Mouse (Mus musculus) bone marrow, adult 2 months (tissue): Measurements from ENCODE around the gene Fam98c. TPM values are rescaled to one million over a fixed set of nuclear protein-coding genes. Genes with fewer than 3 reads are reported as not detected.
A peak's percentile ranks its signal among the peaks of the same experiment; 100 is the strongest.

Source experiments
- H3K27ac ChIP-seq: fragments of 200-500 bp; 2 replicates; pipeline ENCODE4 v1.5.1; 2012; ENCODE audit warnings: low read depth, mild to moderate bottlenecking, control low read depth, inconsistent platforms, low read length; ENCODE audit not compliant: control insufficient read depth, poor library complexity, insufficient read depth
- H3K4me1 ChIP-seq: fragments of 200-500 bp; 2 replicates; pipeline ENCODE4 v1.6.1; 2011; ENCODE audit warnings: low read length; ENCODE audit not compliant: control insufficient read depth, insufficient read depth
- H3K4me3 ChIP-seq: fragments of 200-500 bp; replicated peaks from 2 replicates; pipeline ENCODE3; 2011; ENCODE audit warnings: mild to moderate bottlenecking, low read depth, low read length, control low read depth; ENCODE audit not compliant: control insufficient read depth
- CTCF ChIP-seq: fragments of 200-500 bp; IDR thresholded peaks from 2 replicates; pipeline ENCODE4 v1.5.1; 2011; ENCODE audit warnings: low read length, control low read depth; ENCODE audit not compliant: control insufficient read depth, insufficient read depth
- POLR2A ChIP-seq: fragments of 200-500 bp; IDR thresholded peaks from 2 replicates; pipeline ENCODE4 v1.6.1; 2011; ENCODE audit warnings: low read depth, mild to moderate bottlenecking, control low read depth, low read length, borderline replicate concordance; ENCODE audit not compliant: control insufficient read depth
- WGBS: fragments of 180-500 bp; shearing (Covaris S2); methylation state at CpG from one replicate; pipeline ENCODE4 v1.1.7; 2018; 5-methylcytosine and 5-hydroxymethylcytosine counted together
- polyA plus RNA-seq: library from polyadenylated mRNA; stranded (reverse); fragments of >200 nt; gene quantifications from 2 replicates; pipeline ENCODE4 v1.2.4, GENCODE M21; 2011; ENCODE audit warnings: low replicate concordance; ENCODE audit not compliant: missing spikeins, insufficient read depth, insufficient read length

Fam98c gene
- polyA plus RNA-seq, 1 experiment: 56.8 TPM

DNA sequence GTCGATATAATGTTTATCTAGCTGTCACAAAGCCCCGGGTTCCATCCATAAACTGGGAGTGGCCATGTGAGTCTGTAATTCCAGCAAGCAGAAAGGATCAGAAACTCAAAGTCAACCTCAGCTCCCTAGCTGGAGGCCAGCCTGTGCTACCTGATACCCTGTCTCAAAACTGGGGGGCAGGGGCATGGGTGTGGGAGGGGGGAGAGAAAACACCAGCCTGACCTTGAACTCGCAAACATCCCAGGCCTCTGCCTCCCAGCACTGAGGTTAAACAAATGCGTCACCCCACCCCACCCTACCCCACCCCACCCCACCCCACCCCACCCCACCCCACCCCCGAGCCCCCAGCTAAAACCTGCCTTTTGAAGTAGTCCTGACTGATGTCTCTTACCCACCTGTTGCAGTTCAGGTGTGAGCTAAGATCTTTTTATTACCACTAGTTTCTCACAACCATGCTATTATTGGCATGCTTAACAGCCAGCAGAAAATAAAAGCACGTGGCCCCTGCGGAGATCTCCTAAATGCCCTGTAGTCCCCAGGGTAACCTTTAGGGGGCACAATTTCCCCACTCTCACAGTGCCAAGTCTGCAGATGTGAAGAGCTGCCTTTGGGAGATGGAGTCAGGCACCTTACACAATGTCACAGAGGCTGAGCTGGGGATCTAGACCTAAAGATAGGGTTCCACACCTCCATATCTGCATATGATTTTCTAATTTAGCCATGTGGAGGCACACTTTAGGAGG is 29.7 kb downstream of the Fam98c start:
- 15% methylated on average over 7 of the region's 7 CpGs for WGBS

DNA sequence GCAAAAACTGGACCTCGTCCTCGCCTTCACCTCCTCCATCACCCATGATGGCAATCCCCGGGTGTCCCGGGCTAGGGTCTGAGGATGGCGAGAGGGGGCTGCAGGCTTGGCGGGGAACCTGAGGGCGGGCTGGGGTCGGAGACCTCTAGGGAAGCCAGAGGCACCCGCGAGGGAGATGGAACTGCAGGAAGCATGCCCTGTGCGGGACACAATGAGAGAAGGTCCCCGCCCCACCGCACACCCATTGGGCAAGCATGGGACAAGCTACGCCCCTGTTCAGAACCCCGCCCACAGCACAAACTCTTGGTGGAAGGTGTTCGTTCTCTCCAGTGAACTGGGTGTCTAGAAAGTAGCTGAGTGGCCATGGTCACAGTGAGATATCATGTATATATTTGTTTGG is 31.1 kb downstream of the Fam98c start, which contains the start of gene Ryr1:
Ryr1 (minus strand) TSS at position 210 of the 400 bp plus-strand sequence.
- TF ChIP-seq POLR2A (no peak), CTCF (no peak)
- WGBS: under 1% methylated on average over 16 of the region's 16 CpGs

More for the DNA sequence above, 29.7 kb downstream of the Fam98c start:
- H3K27ac ChIP-seq: no peak overlapping the region
- H3K4me1 ChIP-seq: no peaks in the 10 kb centered on the region; the same call in none of the 2 replicates
- H3K4me3 ChIP-seq: no peak overlapping the region
- TF ChIP-seq CTCF (peak; percentile 76), POLR2A (no peak)

DNA sequence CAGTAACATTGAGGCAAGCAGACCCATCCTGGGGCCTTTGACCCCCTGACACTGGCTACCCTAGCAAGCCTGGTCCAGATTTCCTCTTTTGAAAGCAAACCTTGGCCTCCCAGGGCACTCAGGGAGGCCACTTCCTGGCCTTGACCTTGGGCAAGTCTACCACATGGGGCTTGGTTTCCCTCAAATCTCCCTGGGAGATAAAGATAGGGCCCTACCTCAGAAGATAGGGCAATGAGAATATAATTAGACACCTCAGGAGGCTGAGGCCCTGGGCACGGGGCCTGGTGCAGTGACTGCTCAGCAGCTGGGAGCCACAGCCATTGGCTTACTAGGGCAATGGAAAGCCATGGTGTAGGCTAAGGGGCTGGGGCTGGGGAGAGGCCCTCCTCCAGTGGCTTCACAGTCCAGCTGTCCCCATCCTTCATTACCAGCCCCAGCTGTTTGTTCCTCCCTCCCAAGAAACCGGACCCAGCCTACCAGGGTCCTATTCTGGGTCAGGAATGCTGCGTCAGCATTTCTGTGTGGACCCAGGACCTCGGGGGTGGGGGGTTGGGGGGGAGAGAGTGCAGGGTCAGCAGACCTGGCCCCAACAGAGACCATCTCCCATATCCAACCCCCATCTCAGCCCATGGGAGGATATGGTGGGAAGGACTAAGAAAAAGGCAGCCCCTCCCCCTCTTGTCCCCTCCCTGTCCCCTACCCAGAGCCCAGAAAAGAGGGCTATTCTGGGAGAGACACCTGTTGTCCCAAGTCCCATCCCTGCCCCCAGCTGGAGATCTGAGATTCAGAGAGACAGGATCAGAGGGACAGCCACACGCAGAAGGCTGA is 32.3 kb downstream of the Fam98c start:
- no peak overlapping the region for H3K4me3 ChIP-seq
- no peaks in the 10 kb centered on the region; the same call in none of the 2 replicates for H3K4me1 ChIP-seq
- H3K27ac ChIP-seq: no peak overlapping the region
- WGBS: 39% methylated on average over 5 of the region's 5 CpGs
- TF ChIP-seq CTCF (no peak), POLR2A (no peak)

More for the DNA sequence above, 31.1 kb downstream of the Fam98c start, which contains the start of gene Ryr1:
- no peak within 1 kb of the TSS for H3K27ac ChIP-seq
- no peak within 1 kb of the TSS for H3K4me3 ChIP-seq
- H3K4me1 ChIP-seq: no peaks in the 10 kb centered on the region; the same call in none of the 2 replicates

DNA sequence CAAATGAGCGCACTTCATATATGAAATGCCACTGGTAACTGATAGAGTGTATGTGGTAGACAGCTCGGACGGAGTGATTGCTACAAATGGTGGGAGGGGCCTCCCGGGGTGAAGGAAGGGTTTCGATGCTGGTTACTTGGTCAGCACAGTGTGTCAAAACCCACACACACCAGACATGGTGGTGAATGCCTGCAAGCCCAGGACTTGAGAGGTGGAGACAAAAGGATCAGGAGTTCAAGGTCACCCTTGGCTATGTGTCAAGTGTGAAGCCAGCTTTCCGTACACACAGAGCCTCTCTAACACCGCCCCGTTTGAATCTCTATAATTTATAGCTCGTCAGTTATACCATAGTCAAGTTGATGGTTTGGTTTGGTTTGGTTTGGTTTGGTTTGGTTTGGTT is 33.2 kb downstream of the Fam98c start:
- H3K4me1 ChIP-seq: no peaks in the 10 kb centered on the region; the same call in none of the 2 replicates
- H3K27ac ChIP-seq: no peak overlapping the region
- TF ChIP-seq POLR2A (no peak), CTCF (no peak)
- H3K4me3 ChIP-seq: no peak overlapping the region
- 73% methylated on average over 9 of the region's 9 CpGs for WGBS

DNA sequence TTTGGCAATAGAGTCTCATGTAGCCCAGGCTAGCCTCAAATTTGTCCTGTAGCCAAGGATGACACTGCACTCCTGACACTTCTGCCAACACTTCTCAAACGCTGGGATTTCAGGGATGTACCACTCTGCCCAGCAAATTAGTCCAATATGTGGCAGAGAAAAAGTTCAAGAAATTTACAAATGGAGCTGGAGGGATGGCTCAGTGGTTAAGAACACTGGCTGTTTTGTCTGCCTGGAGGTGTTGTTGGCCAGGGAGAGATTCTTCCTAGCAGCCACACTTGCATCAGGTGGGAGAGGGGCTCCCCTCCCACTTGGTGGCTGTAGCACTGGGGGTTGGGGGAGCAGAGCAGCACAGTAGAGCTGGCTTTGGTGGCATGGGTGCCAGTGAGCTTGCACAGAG is 36.5 kb downstream of the Fam98c start:
- 75% methylated on average over 1 of the region's 1 CpGs for WGBS
- TF ChIP-seq POLR2A (no peak), CTCF (no peak)

DNA sequence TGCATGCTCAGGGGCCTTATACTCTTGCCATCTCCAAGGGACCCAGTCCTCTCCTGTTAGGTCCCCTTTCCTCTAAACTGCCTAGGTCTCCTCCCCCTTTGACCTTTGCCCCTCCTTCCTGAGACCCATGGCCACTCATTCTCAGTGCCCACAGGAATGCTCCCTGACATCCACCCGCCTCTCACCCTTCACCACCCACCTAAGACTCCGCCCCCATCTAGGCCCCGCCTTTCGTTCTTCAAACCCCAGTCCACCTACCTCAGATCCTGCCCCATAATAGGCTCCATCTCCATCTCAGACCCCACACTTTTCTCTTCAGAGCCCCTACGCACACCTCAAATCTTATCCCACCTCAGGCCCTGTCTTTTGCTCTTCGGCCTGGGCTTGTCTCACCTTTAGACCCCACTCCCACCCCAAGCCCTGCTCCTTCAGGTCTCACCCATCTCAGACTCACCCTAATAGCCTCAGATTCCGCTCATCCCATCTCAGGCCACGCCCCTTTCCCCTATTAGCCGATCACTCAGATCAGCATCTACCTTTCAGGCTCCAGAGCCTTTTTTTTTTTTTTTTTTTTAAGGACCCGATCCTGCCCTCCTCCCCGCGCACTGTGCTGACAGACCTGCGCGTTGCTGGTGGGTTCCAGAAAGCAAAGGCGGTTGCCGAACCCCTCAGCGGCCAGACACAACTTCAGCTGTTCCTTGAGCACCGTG is 37.7 kb downstream of the Fam98c start:
- H3K4me3 ChIP-seq: no peak overlapping the region
- H3K27ac ChIP-seq: no peak overlapping the region
- no peaks in the 10 kb centered on the region; the same call in 1 of the 2 replicates for H3K4me1 ChIP-seq
- TF ChIP-seq CTCF: no peak
- TF ChIP-seq POLR2A: no peak
- WGBS: 56% methylated on average over 18 of the region's 18 CpGs

More for the DNA sequence above, 36.5 kb downstream of the Fam98c start:
- Histone ChIP-seq H3K4me3 (no peak overlapping the region), H3K4me1 (no peaks in the 10 kb centered on the region; the same call in none of the 2 replicates), H3K27ac (no peak overlapping the region)

DNA sequence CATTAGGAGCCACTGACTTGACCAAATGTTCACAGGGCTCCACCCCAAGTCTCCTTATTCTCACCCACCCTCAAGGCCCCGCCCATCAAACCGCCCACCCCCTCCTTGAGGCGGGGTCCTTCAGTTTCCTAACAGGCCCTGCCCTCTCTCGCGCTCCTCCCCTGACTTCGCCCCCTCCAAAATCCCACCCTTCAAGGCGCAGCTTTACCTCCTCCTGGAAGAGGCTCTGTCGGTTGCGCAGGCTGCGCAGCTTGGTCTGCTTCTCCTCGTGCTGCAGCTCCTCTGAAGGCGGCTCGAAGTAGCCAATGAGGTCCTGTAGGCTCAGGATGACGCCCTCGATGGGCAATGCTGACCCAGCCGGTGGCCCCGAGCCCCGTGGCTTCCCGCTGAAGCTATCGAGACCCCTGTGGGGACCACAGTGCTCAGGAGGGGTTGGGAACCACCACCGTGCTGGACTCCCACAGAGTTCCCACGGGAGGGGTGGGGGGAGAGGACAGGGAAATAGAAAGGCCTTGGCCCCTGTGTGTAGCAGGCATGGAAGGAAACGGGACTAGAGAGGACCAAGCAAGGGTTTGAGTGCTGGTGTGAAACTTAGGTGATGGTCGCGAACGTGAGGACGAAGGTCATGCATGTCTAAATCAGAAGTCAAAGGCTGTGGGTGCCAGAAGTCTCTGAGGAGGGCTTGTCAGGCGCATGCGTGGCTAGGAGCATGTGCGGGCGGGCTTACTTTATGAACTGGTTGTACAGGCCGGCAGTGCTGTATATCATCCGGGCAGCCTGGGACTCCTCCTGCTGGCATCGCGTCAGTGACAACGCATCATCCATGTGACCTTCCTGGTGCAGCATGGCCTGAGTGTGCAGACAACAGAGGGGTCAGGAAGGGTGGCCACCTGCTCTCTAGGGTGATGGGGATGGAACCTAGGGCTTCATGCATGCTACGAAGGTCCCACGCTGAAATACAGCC is 46.8 kb downstream of the Fam98c start:
- TF ChIP-seq POLR2A (no peak), CTCF (no peak)
- H3K4me3 ChIP-seq: no peak overlapping the region
- 52% methylated on average over 38 of the region's 38 CpGs for WGBS

More for the DNA sequence above, 46.8 kb downstream of the Fam98c start:
- H3K27ac ChIP-seq: no peak overlapping the region
- no peaks in the 10 kb centered on the region for H3K4me1 ChIP-seq

Other genes starting within 250 kb of the Fam98c start
- gene Actn4, start 193.9 kb downstream of the Fam98c start, polyA plus RNA-seq: 60.5 and 66.0 TPM in 2 replicates
- gene Eif3k, start 174.4 kb downstream of the Fam98c start, polyA plus RNA-seq: 184 and 225 TPM in 2 replicates
- gene Map4k1, start 174.2 kb downstream of the Fam98c start, polyA plus RNA-seq: 43.0 and 111 TPM in 2 replicates
- gene Ryr1, start 31.1 kb downstream of the Fam98c start, polyA plus RNA-seq: 0.93 and 2.7 TPM in 2 replicates
- gene Rasgrp4, start 21.4 kb downstream of the Fam98c start, polyA plus RNA-seq: 49.7 and 156 TPM in 2 replicates
- gene Ggn, start 14.0 kb upstream of the Fam98c start, polyA plus RNA-seq: 0.59 TPM in 1 of 2 replicates, not detected in the other
- gene Spred3, start 14.2 kb upstream of the Fam98c start, polyA plus RNA-seq: 2.3 and 7.1 TPM in 2 replicates
- 93.2 and 170 TPM in 2 replicates for gene Psmd8, start 24.5 kb upstream of the Fam98c start, polyA plus RNA-seq
- 1.7 and 4.1 TPM in 2 replicates for gene Catsperg1, start 57.8 kb upstream of the Fam98c start, polyA plus RNA-seq
- gene Kcnk6, start 76.3 kb upstream of the Fam98c start, polyA plus RNA-seq: 3.5 and 8.8 TPM in 2 replicates
- 8.5 and 10.7 TPM in 2 replicates for gene Yif1b, start 82.1 kb upstream of the Fam98c start, polyA plus RNA-seq
- 15.6 and 18.7 TPM in 2 replicates for gene 2200002D01Rik, start 92.2 kb upstream of the Fam98c start, polyA plus RNA-seq
- 17.2 and 35.7 TPM in 2 replicates for gene Spint2, start 125.7 kb upstream of the Fam98c start, polyA plus RNA-seq
- gene Ppp1r14a, start 133.1 kb upstream of the Fam98c start, polyA plus RNA-seq: 1.9 and 3.2 TPM in 2 replicates
- gene Dpf1, start 147.7 kb upstream of the Fam98c start, polyA plus RNA-seq: 0.56 and 1.5 TPM in 2 replicates